Mouse (Mus musculus): ENCODE results near the gene Stac3.

DNA sequence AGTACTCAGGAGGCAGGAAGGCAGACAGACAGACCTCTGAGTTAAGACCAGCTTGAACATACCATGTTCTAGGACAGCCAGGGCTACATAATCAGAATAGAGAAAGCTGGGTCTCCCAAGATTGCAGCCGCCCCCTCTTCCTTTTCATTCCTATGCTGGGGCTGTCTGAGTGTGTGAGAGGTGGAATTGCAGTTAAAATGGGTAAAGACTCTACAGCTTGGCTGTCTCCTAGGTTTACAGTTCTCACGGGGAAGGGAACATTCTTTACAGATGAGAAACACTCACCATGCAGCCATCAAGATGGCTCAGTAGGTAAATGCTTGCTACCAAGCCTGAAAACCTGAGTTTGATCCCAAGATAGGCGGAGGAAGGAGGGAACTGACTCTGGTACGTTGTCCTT lies 1.4 kb upstream of the Stac3 start:
- no peak for TF ChIP-seq CTCF (IDR thresholded peaks at IDR 0.05; ENCODE audit: insufficient read depth, low read length)
- TF ChIP-seq POLR2A (IDR thresholded peaks at IDR 0.05; ENCODE audit: borderline replicate concordance, extremely low read depth, low read depth, low read length): no peak

All from lung, adult 2 months (tissue).